Mouse (Mus musculus): ENCODE results near the gene Tmsb15b1. TPM values are rescaled to one million over a fixed set of nuclear protein-coding genes. Genes with fewer than 3 reads are reported as not detected.
"Not testable (repeated sequence)": the region's sequence is repeated elsewhere in the genome, so short reads cannot be mapped to it uniquely, and the experiment has no call there.

Gene Tmsb15b1
- polyA plus RNA-seq, 1 experiment from 2014 or later = 2.9 TPM

- 67% methylated on average over 6 of the region's 6 CpGs for WGBS (ENCODE audit: insufficient replicate concordance)
- H3K9ac ChIP-seq = not testable (repeated sequence)
These were observed 1.3 kb downstream of the Tmsb15b1 start, which contains the start of gene Tmsb15b2 for GRCm38 (mm10) chrX:136975397-136975796. Tmsb15b2 (minus strand) TSS chrX:136975497.

GRCm38 (mm10) chrX:136959688-136960087 lies 17.0 kb downstream of the Tmsb15b1 start:
- whole genome bisulfite sequencing (ENCODE audit: insufficient replicate concordance) = 20% methylated on average over 2 of the region's 2 CpGs
- Histone ChIP-seq H3K27me3 (no peaks in the 10 kb centered on the region), H3K4me3 (replicated peaks) (no peak overlapping the region), H3K9me3 (replicated peaks) (no peaks in the 10 kb centered on the region), H3K4me1 (replicated peaks) (no peaks in the 10 kb centered on the region), H3K27ac (replicated peaks) (no peak overlapping the region), H3K9ac (no peak overlapping the region), H3K36me3 (replicated peaks) (no peaks in the 10 kb centered on the region), H3K4me2 (no peak overlapping the region)
- ATAC-seq (ENCODE audit: insufficient read depth) = no peak

More at GRCm38 (mm10) chrX:136975397-136975796, 1.3 kb downstream of the Tmsb15b1 start, which contains the start of gene Tmsb15b2:
- not testable (repeated sequence) for H3K36me3 ChIP-seq (replicated peaks); ATAC-seq (ENCODE audit: insufficient read depth); H3K9me3 ChIP-seq (replicated peaks); H3K4me1 ChIP-seq (replicated peaks); H3K27ac ChIP-seq (replicated peaks); H3K4me3 ChIP-seq (replicated peaks); H3K27me3 ChIP-seq
- H3K4me2 ChIP-seq = peak within 1 kb of the TSS; percentile 47

DNA sequence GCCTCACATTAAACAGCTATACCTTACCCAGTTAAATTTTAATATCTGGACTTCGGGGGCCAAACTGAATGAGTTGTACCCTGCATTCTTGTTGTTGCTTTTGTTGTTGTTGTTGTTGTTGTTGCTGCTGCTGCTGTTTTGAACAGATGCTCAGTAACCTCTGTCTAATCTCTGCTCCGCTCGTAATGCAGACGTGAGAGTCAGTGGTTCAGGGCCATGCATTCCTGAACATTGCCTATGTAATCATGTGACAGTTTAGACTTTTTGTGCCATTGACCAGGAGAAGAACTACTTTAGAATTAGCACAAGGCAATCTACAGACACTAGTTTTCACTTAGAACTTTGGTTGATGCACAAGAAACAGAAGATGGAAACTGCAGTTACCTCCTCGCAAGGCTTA lies 18.4 kb downstream of the Tmsb15b1 start:
- not testable (repeated sequence) for H3K4me1 ChIP-seq (replicated peaks); H3K4me2 ChIP-seq; H3K9ac ChIP-seq; H3K9me3 ChIP-seq (replicated peaks); H3K36me3 ChIP-seq (replicated peaks); H3K27me3 ChIP-seq; ATAC-seq (ENCODE audit: insufficient read depth); H3K27ac ChIP-seq (replicated peaks); H3K4me3 ChIP-seq (replicated peaks)
- WGBS (ENCODE audit: insufficient replicate concordance) = 52% methylated on average over 5 of the region's 5 CpGs

DNA sequence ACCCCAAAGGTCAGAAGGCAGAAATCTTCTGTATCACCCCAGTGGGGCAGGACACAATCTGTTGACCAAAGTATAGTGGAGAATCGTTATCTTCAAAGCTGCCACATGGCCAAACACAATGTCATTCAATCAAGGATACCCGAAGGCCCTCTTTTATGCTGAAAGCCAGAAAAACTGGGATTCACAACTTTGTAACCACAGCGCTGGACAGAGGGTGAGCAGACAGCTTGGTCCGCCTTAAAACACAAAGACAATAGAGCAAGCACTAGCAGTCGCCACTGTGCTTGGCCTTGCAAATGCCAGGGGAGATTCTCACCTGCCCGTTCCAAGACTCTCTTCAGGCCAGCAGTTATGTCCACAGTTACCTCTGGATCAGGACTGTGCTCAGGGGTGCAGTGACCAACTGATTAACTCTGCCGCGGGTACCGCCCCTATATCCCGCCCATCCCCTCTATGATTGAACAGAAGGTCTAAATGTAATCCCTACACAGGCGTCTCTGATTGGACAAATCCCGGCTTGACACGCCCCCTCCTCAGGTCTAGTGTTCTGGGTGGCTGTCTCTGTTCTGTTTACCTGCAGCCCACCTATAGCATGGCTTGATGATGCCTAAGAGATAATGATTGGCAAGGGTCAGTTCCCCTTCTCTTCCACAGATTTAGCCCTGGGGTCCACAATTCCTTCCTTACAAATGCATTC lies 18.9 kb downstream of the Tmsb15b1 start:
- H3K4me3 ChIP-seq (replicated peaks); H3K4me2 ChIP-seq: not testable (repeated sequence)

DNA sequence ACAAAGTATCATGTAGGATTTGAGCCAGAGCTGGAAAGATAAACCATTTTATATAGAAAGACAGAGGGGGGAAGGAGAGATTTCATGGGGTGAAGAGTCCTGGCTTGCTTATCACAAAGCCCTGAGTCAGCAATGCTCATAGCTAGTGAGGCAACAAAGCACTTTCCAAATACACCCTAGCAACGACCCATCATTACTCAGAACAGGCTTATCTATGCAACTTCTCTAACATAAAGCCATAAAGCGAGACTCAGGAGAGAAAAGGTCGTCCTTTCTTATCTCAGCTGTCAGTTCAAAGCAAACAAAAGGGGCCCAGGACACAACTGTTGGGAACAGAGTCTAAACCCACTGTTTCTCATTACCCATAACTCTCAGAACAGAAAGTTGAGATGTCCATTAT lies 38.7 kb downstream of the Tmsb15b1 start:
- no peaks in the 10 kb centered on the region for H3K27me3 ChIP-seq
- no peak for ATAC-seq (ENCODE audit: insufficient read depth)
- H3K4me3 ChIP-seq (replicated peaks) = no peak overlapping the region
- H3K4me2 ChIP-seq = no peak overlapping the region
- H3K36me3 ChIP-seq (replicated peaks) = no peaks in the 10 kb centered on the region
- WGBS (ENCODE audit: insufficient replicate concordance) = 13% methylated on average over 3 of the region's 3 CpGs
- no peaks in the 10 kb centered on the region for H3K4me1 ChIP-seq (replicated peaks)
- H3K9ac ChIP-seq = no peak overlapping the region
- H3K27ac ChIP-seq (replicated peaks) = no peak overlapping the region
- H3K9me3 ChIP-seq (replicated peaks) = no peaks in the 10 kb centered on the region

More for the DNA sequence above, 18.9 kb downstream of the Tmsb15b1 start:
- WGBS (ENCODE audit: insufficient replicate concordance) = 21% methylated on average over 13 of the region's 13 CpGs
- H3K9ac ChIP-seq; H3K36me3 ChIP-seq (replicated peaks); H3K27ac ChIP-seq (replicated peaks); H3K4me1 ChIP-seq (replicated peaks); H3K27me3 ChIP-seq; H3K9me3 ChIP-seq (replicated peaks): not testable (repeated sequence)
- ATAC-seq (ENCODE audit: insufficient read depth) = peak; percentile 58

DNA sequence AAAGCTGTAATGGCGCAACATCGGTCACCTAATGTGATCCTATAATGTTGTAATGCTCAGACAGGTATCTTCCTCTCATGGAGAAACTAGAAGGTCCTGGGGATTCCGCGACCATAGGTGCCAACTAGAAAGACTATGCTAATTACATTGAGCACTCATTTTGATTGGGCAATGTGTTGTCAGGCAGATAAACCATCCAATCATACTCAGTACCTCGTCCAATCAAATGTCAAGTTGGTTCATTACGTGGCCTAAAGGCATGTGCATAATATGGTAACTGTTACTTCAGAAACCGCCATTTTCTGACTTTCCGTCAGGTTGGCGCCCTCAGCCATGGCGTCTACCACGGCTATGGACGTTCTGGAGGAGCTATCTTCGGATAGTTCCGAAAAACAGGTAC lies 49.6 kb downstream of the Tmsb15b1 start, which contains the start of gene H2bfm:
H2bfm (plus strand) TSS at position 295 of the 400 bp plus-strand sequence.
- no peaks in the 10 kb centered on the region for H3K36me3 ChIP-seq (replicated peaks)
- no peaks in the 10 kb centered on the region for H3K9me3 ChIP-seq (replicated peaks)
- no peaks in the 10 kb centered on the region for H3K27me3 ChIP-seq
- no peak within 1 kb of the TSS for H3K27ac ChIP-seq (replicated peaks)
- H3K4me3 ChIP-seq (replicated peaks) = no peak within 1 kb of the TSS
- H3K4me1 ChIP-seq (replicated peaks) = no peaks in the 10 kb centered on the region
- ATAC-seq (ENCODE audit: insufficient read depth) = no peak
- H3K4me2 ChIP-seq = no peak within 1 kb of the TSS
- H3K9ac ChIP-seq = no peak within 1 kb of the TSS
- WGBS (ENCODE audit: insufficient replicate concordance) = 79% methylated on average over 14 of the region's 14 CpGs

DNA sequence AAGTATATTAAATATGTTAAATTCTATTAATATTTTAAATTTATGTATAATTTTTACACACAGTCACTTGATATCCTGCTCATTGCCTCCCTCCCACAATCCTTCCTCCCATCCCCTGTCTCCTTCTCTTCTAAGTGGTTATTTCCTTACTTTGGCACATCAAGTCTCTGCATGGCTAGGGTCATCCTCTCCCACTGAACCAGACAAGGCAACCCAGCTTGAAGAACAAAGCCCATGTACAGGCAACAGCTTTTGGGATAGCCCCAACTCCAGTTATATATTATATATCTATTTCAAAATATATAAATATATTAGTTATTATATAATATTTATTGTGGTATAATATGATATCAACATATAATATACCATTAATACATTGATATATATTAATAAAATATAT lies 50.8 kb downstream of the Tmsb15b1 start:
- no peak for ATAC-seq (ENCODE audit: insufficient read depth)
- Histone ChIP-seq H3K4me1 (replicated peaks) (no peaks in the 10 kb centered on the region), H3K27ac (replicated peaks) (no peak overlapping the region), H3K4me2 (no peak overlapping the region), H3K9me3 (replicated peaks) (no peaks in the 10 kb centered on the region), H3K4me3 (replicated peaks) (no peak overlapping the region), H3K9ac (no peak overlapping the region), H3K36me3 (replicated peaks) (no peaks in the 10 kb centered on the region), H3K27me3 (no peaks in the 10 kb centered on the region)

Other genes starting within 250 kb of the Tmsb15b1 start
- 174 and 179 TPM in 2 replicates for gene Morf4l2, start 233.2 kb downstream of the Tmsb15b1 start, polyA plus RNA-seq (2015; fragmentation: Nextera tagmentation; extraction: Ambion mirVana)
- gene Glra4, start 196.7 kb downstream of the Tmsb15b1 start, polyA plus RNA-seq (2015; fragmentation: Nextera tagmentation; extraction: Ambion mirVana) = not detected in 2 replicates
- 0.30 and 0.46 TPM in 2 replicates for gene Plp1, start 154.2 kb downstream of the Tmsb15b1 start, polyA plus RNA-seq (2015; fragmentation: Nextera tagmentation; extraction: Ambion mirVana)
- gene Rab9b, start 108.1 kb downstream of the Tmsb15b1 start, polyA plus RNA-seq (2015; fragmentation: Nextera tagmentation; extraction: Ambion mirVana) = not detected in 2 replicates
- not detected in 2 replicates for gene H2bfm, start 49.5 kb downstream of the Tmsb15b1 start, polyA plus RNA-seq (2015; fragmentation: Nextera tagmentation; extraction: Ambion mirVana)
- gene Tmsb15b2, start 1.4 kb downstream of the Tmsb15b1 start, polyA plus RNA-seq (2015; fragmentation: Nextera tagmentation; extraction: Ambion mirVana) = 6.1 and 6.7 TPM in 2 replicates
- gene Tmsb15l, start within 50 bp of the Tmsb15b1 start, polyA plus RNA-seq (2015; fragmentation: Nextera tagmentation; extraction: Ambion mirVana) = 0.52 TPM in 1 of 2 replicates, not detected in the other
- gene Zcchc18, start 16.3 kb upstream of the Tmsb15b1 start, polyA plus RNA-seq (2015; fragmentation: Nextera tagmentation; extraction: Ambion mirVana) = 0.16 and 0.33 TPM in 2 replicates
- 1.7 and 2.7 TPM in 2 replicates for gene Slc25a53, start 61.4 kb upstream of the Tmsb15b1 start, polyA plus RNA-seq (2015; fragmentation: Nextera tagmentation; extraction: Ambion mirVana)
- gene Fam199x, start 72.7 kb upstream of the Tmsb15b1 start, polyA plus RNA-seq (2015; fragmentation: Nextera tagmentation; extraction: Ambion mirVana) = 0.78 and 0.90 TPM in 2 replicates
- gene Esx1, start 145.2 kb upstream of the Tmsb15b1 start, polyA plus RNA-seq (2015; fragmentation: Nextera tagmentation; extraction: Ambion mirVana) = not detected in 2 replicates

Data from liver, embryonic 15.5 days (tissue).